Comparison of ENCODE assay signal across 7 mouse cellular contexts in genomic region chr8:46738601-46739000, GRCm38 (mm10). TPM values are rescaled to one million over a fixed set of nuclear protein-coding genes. Genes with fewer than 3 reads are reported as not detected.
DNase-seq lines count a peak whose midpoint lies in the region; ATAC-seq and TF ChIP-seq lines count a peak whose summit lies in the region.

No protein-coding gene starts in this region.

- peaks cover 4% of the 10 kb centered on the region; the same call in 1 of the 2 replicates for H3K9me3 ChIP-seq in forebrain, embryonic 14.5 days (replicated peaks; ENCODE audit: control insufficient read depth, low read length)
- no peaks in the 10 kb centered on the region for H3K9me3 ChIP-seq in limb, embryonic 15.5 days
- H3K9me3 ChIP-seq in stomach, embryonic 16.5 days (replicated peaks; ENCODE audit: control insufficient read depth, low read length): 0 out of 2 replicates have a peak, but pooled peaks cover 6% of the 10 kb centered on the region

- ATAC-seq in forebrain, embryonic 14.5 days: no peak
- ATAC-seq in limb, embryonic 15.5 days (ENCODE audit: insufficient number of reproducible peaks, low FRiP score, low TSS enrichment, low read depth): no peak
- no peak for ATAC-seq in stomach, embryonic 16.5 days (ENCODE audit: insufficient read depth, low FRiP score)

- no peaks in the 10 kb centered on the region for H3K27me3 ChIP-seq in thymus, adult 2 months (ENCODE audit: control insufficient read depth, insufficient read depth, low read length)
- H3K27me3 ChIP-seq in forebrain, embryonic 14.5 days (replicated peaks; ENCODE audit: control insufficient read depth, insufficient read depth, low read length): no peaks in the 10 kb centered on the region
- no peaks in the 10 kb centered on the region for H3K27me3 ChIP-seq in limb, embryonic 15.5 days
- no peaks in the 10 kb centered on the region for H3K27me3 ChIP-seq in stomach, embryonic 16.5 days (ENCODE audit: control insufficient read depth, insufficient read depth, low read length)

- H3K4me2 ChIP-seq in forebrain, embryonic 14.5 days (ENCODE audit: low read length): peak overlapping the region; percentile 83
- H3K4me2 ChIP-seq in limb, embryonic 15.5 days: peak overlapping the region; percentile 76
- peak overlapping the region; percentile 61 for H3K4me2 ChIP-seq in stomach, embryonic 16.5 days (ENCODE audit: low read depth, low read length)

- no peak for DNase-seq in thymus, adult 2 months
- DNase-seq in thymus, postnatal 10 days (ENCODE audit: low spot score in 2 of 2): no peak
- DNase-seq in forebrain, embryonic 14.5 days (ENCODE audit: low spot score): no peak
- no peak for DNase-seq in ovary, postnatal 10 days (ENCODE audit: low spot score)
- DNase-seq in kidney, postnatal 36 days: no peak

- peaks cover 8% of the 10 kb centered on the region for H3K4me1 ChIP-seq in thymus, adult 2 months (replicated peaks; ENCODE audit: control insufficient read depth, insufficient read depth, low read length)
- peaks cover 5% of the 10 kb centered on the region; the same call in 1 of the 2 replicates for H3K4me1 ChIP-seq in forebrain, embryonic 14.5 days (ENCODE audit: control insufficient read depth, insufficient read depth, low read length)
- H3K4me1 ChIP-seq in limb, embryonic 15.5 days: peaks cover 19% of the 10 kb centered on the region
- peaks cover 24% of the 10 kb centered on the region for H3K4me1 ChIP-seq in stomach, embryonic 16.5 days (ENCODE audit: control insufficient read depth, insufficient read depth, low read length)

- no peak for TF ChIP-seq CTCF in thymus, adult 2 months (IDR thresholded peaks at IDR 0.05; ENCODE audit: borderline replicate concordance, control insufficient read depth, extremely low read depth, insufficient read depth, low read length, poor library complexity)

- no peak for TF ChIP-seq POLR2A in thymus, adult 2 months (IDR thresholded peaks at IDR 0.05; ENCODE audit: control insufficient read depth, extremely low read depth, insufficient read depth, low read length, poor library complexity)

- peak overlapping the region; percentile 34; the same call in 1 of the 2 replicates for H3K4me3 ChIP-seq in thymus, adult 2 months (ENCODE audit: control insufficient read depth, insufficient read depth, low read length)
- H3K4me3 ChIP-seq in forebrain, embryonic 14.5 days (ENCODE audit: low read depth, low read length): peak overlapping the region; percentile 91
- H3K4me3 ChIP-seq in limb, embryonic 15.5 days: peak overlapping the region; percentile 93
- H3K4me3 ChIP-seq in stomach, embryonic 16.5 days (replicated peaks; ENCODE audit: low read length): peak overlapping the region; percentile 89

- H3K36me3 ChIP-seq in thymus, adult 2 months (ENCODE audit: control insufficient read depth, insufficient read depth, low read length): no peaks in the 10 kb centered on the region
- no peaks in the 10 kb centered on the region for H3K36me3 ChIP-seq in forebrain, embryonic 14.5 days (ENCODE audit: control insufficient read depth, insufficient read depth, low read length)
- no peaks in the 10 kb centered on the region for H3K36me3 ChIP-seq in limb, embryonic 15.5 days
- no peaks in the 10 kb centered on the region for H3K36me3 ChIP-seq in stomach, embryonic 16.5 days (ENCODE audit: control insufficient read depth, insufficient read depth, low read length)

- H3K27ac ChIP-seq in thymus, adult 2 months (ENCODE audit: control insufficient read depth, insufficient read depth, low read length): peak overlapping the region; percentile 96; the same call in 1 of the 2 replicates
- H3K27ac ChIP-seq in forebrain, embryonic 14.5 days (ENCODE audit: low read depth, low read length): no peak overlapping the region
- H3K27ac ChIP-seq in limb, embryonic 15.5 days: peak overlapping the region; percentile 29; the same call in 1 of the 2 replicates
- H3K27ac ChIP-seq in stomach, embryonic 16.5 days (ENCODE audit: low read length): peak overlapping the region; percentile 94

- H3K9ac ChIP-seq in forebrain, embryonic 14.5 days (ENCODE audit: low read length): no peak overlapping the region
- no peak overlapping the region for H3K9ac ChIP-seq in limb, embryonic 15.5 days
- H3K9ac ChIP-seq in stomach, embryonic 16.5 days (ENCODE audit: low read length): peak overlapping the region; percentile 99

- 16% methylated on average over 5 of the region's 5 CpGs for WGBS in thymus, adult 2 months
- WGBS in forebrain, embryonic 14.5 days: 19% methylated on average over 5 of the region's 5 CpGs
- WGBS in limb, embryonic 15.5 days: 29% methylated on average over 5 of the region's 5 CpGs
- WGBS in stomach, embryonic 16.5 days: 39% methylated on average over 5 of the region's 5 CpGs

RNA-seq across cellular contexts. Expression of gene Irf2, which starts 0.9 kb away (rescaled TPM):
- polyA plus RNA-seq in thymus, adult 2 months (2012; rRNA removed): 28.3 and 29.8 TPM in 2 replicates
- 6.2 and 8.4 TPM in 2 replicates for polyA plus RNA-seq in forebrain, embryonic 14.5 days (2014; fragmentation: Nextera tagmentation; extraction: Ambion mirVana)
- 20.0 and 24.8 TPM in 2 replicates for polyA plus RNA-seq in limb, embryonic 15.5 days (2015; fragmentation: Nextera tagmentation; extraction: Ambion mirVana)
- polyA plus RNA-seq in stomach, embryonic 16.5 days (2015; fragmentation: Nextera tagmentation; extraction: Ambion mirVana): 18.1 and 27.5 TPM in 2 replicates

Comparison
In these comparisons a context has a peak if more than half of its experiments do, and no peak if none do; other contexts are left out.
1. H3K4me3 ChIP-seq: peak in every context shown above with its lines; median percentile 93 in limb, embryonic 15.5 days; 91 in forebrain, embryonic 14.5 days; 89 in stomach, embryonic 16.5 days; 34 in thymus, adult 2 months.